8 mouse cellular contexts compared by ENCODE assay signal in the genomic region with DNA sequence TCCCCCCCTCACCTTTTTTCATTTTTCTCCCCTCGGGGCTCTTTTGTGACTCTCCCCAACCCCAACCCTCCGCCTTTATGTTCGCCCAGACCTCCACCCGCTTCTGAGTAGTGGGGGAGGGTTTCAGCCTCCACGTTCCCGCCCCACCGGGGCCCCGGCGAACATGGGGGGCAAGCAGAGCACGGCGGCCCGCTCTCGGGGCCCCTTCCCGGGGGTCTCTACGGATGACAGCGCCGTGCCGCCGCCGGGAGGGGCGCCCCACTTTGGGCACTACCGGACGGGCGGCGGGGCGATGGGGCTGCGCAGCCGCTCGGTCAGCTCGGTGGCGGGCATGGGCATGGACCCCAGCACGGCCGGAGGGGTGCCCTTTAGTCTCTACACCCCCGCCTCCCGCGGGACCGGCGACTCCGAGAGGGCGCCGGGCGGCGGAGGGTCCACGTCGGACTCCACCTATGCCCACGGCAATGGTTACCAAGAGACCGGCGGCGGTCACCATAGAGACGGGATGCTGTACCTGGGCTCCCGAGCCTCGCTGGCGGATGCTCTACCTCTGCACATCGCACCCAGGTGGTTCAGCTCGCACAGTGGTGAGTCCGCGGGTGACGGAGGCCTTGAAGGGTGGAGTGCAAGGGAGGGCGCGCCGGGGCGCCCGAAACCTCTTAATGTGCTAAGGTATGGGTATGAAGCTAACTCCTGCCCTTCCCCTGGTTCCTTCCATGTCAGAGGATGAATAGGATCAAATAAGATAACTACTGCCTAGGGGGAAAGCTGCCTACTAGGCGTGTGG. TPM values are rescaled to one million over a fixed set of nuclear protein-coding genes. Genes with fewer than 3 reads are reported as not detected.
DNase-seq lines count a peak whose midpoint lies in the region; ATAC-seq and TF ChIP-seq lines count a peak whose summit lies in the region.

No protein-coding gene starts in this region.

- no peaks in the 10 kb centered on the region for H3K9me3 ChIP-seq in E14TG2a.4 (ENCODE audit: low read length)
- H3K9me3 ChIP-seq in forebrain, embryonic 10.5 days = no peaks in the 10 kb centered on the region
- no peaks in the 10 kb centered on the region for H3K9me3 ChIP-seq in hindbrain, embryonic 12.5 days (replicated peaks)

- H3K27me3 ChIP-seq in E14TG2a.4 (ENCODE audit: insufficient read depth, low read length) = peaks cover 19% of the 10 kb centered on the region
- H3K27me3 ChIP-seq in forebrain, embryonic 10.5 days (ENCODE audit: poor library complexity, severe bottlenecking) = no peaks in the 10 kb centered on the region
- H3K27me3 ChIP-seq in hindbrain, embryonic 12.5 days = no peaks in the 10 kb centered on the region

- WGBS in forebrain, embryonic 10.5 days = under 1% methylated on average over 61 of the region's 64 CpGs
- WGBS in hindbrain, embryonic 12.5 days = under 1% methylated on average over 55 of the region's 64 CpGs

- TF ChIP-seq CTCF in E14TG2a.4 (conservative IDR thresholded peaks at IDR 0.05; ENCODE audit: low read length) = no peak

- H3K27ac ChIP-seq in forebrain, embryonic 10.5 days = peak overlapping the region; percentile 99
- peak overlapping the region; percentile 96 for H3K27ac ChIP-seq in hindbrain, embryonic 12.5 days

- H3K4me3 ChIP-seq in E14TG2a.4 (replicated peaks; ENCODE audit: low read length) = peak overlapping the region; percentile 94
- H3K4me3 ChIP-seq in forebrain, embryonic 10.5 days = peak overlapping the region; percentile 84
- H3K4me3 ChIP-seq in hindbrain, embryonic 12.5 days = peak overlapping the region; percentile 83

- peak overlapping the region; percentile 97 for H3K9ac ChIP-seq in hindbrain, embryonic 12.5 days

- peaks cover 9% of the 10 kb centered on the region; the same call in 1 of the 2 replicates for H3K36me3 ChIP-seq in E14TG2a.4 (ENCODE audit: insufficient read depth, low read length)
- peaks cover 24% of the 10 kb centered on the region for H3K36me3 ChIP-seq in forebrain, embryonic 10.5 days (replicated peaks)
- no peaks in the 10 kb centered on the region for H3K36me3 ChIP-seq in hindbrain, embryonic 12.5 days

- ATAC-seq in hindbrain, embryonic 12.5 days (ENCODE audit: low FRiP score) = peak; percentile 55

- DNase-seq in c-Kit-positive CD71-positive TER-119-positive erythroid progenitor cells, embryonic 14.5 days (ENCODE audit: low spot score) = peak; percentile 37
- peak; percentile 37 for DNase-seq in forebrain, embryonic 10.5 days (ENCODE audit: extremely low spot score, low spot score)
- peak; percentile 28 to 38 for DNase-seq in layer of hippocampus, postnatal 36 days
- DNase-seq in lung, postnatal 14 days = peak; percentile 56
- DNase-seq in retina, postnatal 1 day = peak; percentile 44
- peak; percentile 83 for DNase-seq in thymus, postnatal 4 days

- peak overlapping the region; percentile 84 for H3K4me2 ChIP-seq in hindbrain, embryonic 12.5 days (replicated peaks)

- peaks cover 60% of the 10 kb centered on the region for H3K4me1 ChIP-seq in E14TG2a.4 (replicated peaks; ENCODE audit: low read depth, low read length)
- H3K4me1 ChIP-seq in forebrain, embryonic 10.5 days = peaks cover 48% of the 10 kb centered on the region
- peaks cover 35% of the 10 kb centered on the region for H3K4me1 ChIP-seq in hindbrain, embryonic 12.5 days

RNA-seq across cellular contexts. Expression of gene Znrf1, which starts 1.3 kb away (rescaled TPM):
- polyA plus RNA-seq in forebrain, embryonic 10.5 days (2016; fragmentation: Nextera tagmentation; extraction: Ambion mirVana) = 22.8 and 25.3 TPM in 2 replicates
- 104 TPM in 2 replicates for polyA plus RNA-seq in hindbrain, embryonic 12.5 days (2016; fragmentation: Nextera tagmentation; extraction: Ambion mirVana)
- 100 to 1,000 TPM; 110 to 118 TPM for total RNA-seq in layer of hippocampus, postnatal 36 days (2021)

RNA-seq across cellular contexts. Expression of gene Wdr59, which starts 15.3 kb away (rescaled TPM):
- 5.0 and 5.7 TPM in 2 replicates for polyA plus RNA-seq in forebrain, embryonic 10.5 days (2016; fragmentation: Nextera tagmentation; extraction: Ambion mirVana)
- 7.2 and 7.7 TPM in 2 replicates for polyA plus RNA-seq in hindbrain, embryonic 12.5 days (2016; fragmentation: Nextera tagmentation; extraction: Ambion mirVana)
- 10 to 100 TPM; 23.2 to 24.9 TPM for total RNA-seq in layer of hippocampus, postnatal 36 days (2021)

Comparison
In these comparisons a context has a peak if more than half of its experiments do, and no peak if none do; other contexts are left out.
1. Peak in every context shown above with its lines: DNase-seq, ATAC-seq, H3K4me3 ChIP-seq and H3K27ac ChIP-seq.
2. DNase-seq: peak in every context shown above with its lines; median percentile 83 in thymus, postnatal 4 days; 56 in lung, postnatal 14 days; 44 in retina, postnatal 1 day; 37 in c-Kit-positive CD71-positive TER-119-positive erythroid progenitor cells, embryonic 14.5 days; 37 in forebrain, embryonic 10.5 days; 33 in layer of hippocampus, postnatal 36 days.